Mouse (Mus musculus) bone marrow, adult 2 months (tissue): ENCODE data around the gene Katna1.

ENCODE experiments used
- CTCF ChIP-seq: fragments of 200-500 bp; IDR thresholded peaks from 2 replicates; pipeline ENCODE4 v1.5.1; 2011; ENCODE audit warnings: low read length, control low read depth; ENCODE audit not compliant: control insufficient read depth, insufficient read depth
- POLR2A ChIP-seq: fragments of 200-500 bp; IDR thresholded peaks from 2 replicates; pipeline ENCODE4 v1.6.1; 2011; ENCODE audit warnings: low read depth, mild to moderate bottlenecking, control low read depth, low read length, borderline replicate concordance; ENCODE audit not compliant: control insufficient read depth

- TF ChIP-seq CTCF = no peak
- peak; percentile 58; the same call in 1 of the 2 replicates for TF ChIP-seq POLR2A
Measured at GRCm38 (mm10) chr10:7780238-7781176, 54.7 kb downstream of the Katna1 start.
